Mouse (Mus musculus) regulatory T cell (primary cell): ENCODE measurements at regions not wholly inside any gene's neighbourhood (a gene's known extent, or its start where the extent isn't known, plus 50 kb on each side); places are given as distances from the start of the nearest gene placed in this dataset.

Experiments used
- in situ Hi-C: fragments of 300-600 bp; cut with MboI, MseI; formaldehyde crosslinking; loops from one replicate; pipeline ENCODE4 v1.15.1; 2025; ENCODE audit warnings: high pct_unique_total_duplicates

DNA sequence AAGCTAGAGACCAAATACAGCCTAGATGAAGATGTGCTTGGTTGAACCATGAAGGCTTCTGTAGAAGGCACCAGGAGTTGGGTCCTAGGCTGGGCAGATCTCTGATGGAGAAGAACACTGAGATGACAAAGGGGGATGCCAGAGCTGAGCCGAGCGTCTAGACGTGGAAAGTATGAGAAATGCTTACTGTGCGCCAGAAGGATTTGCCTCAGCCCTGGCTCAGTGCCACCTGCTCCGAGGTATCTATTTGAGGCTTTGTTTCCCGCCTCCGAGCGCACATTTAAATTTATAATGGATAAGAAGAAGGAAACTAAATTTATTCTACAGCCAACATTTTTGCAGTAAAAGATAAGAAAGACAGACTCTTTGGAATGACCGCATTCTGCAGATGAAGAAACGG, 317.2 kb upstream of the Runx1 start:
- in situ Hi-C loops = no loop called here

DNA sequence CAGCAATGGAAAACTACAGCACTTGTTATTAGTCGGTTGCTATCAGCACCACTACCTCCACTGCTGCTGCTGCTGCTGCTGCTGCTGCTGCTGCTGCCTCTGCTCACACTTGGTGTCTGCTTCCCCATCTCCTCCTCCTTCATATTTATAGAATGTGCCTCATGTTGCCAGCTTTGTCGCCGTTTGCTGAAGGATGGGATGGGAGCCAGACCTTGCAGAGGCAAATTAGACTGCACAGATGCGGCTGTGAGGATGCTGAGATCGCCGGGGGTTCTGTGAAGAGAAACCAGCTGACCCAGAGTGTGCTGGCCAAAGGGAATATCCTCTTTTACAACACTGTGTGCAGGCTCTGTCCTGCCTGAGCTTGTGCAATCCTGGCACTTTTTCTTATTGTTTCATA, 316.0 kb upstream of the Runx1 start:
- in situ Hi-C loops = no loop called here

DNA sequence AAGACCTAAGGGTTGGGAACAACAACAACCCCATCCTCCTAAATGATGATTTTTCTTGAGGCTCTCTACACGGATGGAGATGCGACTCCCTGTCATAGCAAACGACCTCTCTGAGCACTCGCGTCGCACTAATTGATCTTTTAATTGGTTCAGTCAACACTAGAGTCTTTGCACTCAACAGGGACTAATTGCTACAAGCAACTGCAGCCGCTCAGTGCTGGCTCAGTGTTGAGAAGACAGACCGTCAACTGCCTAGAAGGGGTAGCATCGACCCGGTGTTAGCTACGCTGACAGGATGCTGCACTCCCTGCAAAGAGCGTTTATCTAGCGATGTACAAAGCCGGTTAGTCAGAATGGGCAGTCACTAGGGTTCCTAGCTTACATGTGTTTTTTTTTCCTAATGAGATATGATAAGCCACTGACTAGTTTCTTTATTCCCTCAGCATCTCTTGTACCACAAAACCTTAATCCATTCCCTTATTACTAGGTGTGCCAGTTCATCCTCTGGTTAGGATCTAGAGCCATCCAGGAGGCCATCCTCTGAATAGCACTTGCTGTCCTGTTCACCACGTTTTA, 314.7 kb upstream of the Runx1 start:
- in situ Hi-C loops = no loop called here

DNA sequence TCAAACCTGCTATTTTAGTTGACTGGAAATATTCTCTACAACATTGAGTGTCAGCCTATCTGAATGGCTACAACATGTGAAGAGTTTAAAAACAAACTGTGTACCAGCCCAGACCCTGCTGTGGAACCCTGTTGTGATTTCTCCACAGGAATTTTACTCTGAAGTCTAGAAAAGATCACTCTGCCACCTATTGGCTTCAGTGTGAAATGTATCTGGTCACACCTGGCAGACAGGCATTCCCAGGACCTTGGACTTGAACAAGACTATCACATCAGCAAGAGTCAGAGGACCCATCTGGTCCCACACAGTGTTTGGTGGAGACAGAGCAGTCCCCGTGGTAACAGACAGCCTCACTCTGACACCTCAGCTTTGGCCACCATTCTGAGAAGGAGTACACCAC, 311.3 kb upstream of the Runx1 start:
- in situ Hi-C loops = no loop called here

DNA sequence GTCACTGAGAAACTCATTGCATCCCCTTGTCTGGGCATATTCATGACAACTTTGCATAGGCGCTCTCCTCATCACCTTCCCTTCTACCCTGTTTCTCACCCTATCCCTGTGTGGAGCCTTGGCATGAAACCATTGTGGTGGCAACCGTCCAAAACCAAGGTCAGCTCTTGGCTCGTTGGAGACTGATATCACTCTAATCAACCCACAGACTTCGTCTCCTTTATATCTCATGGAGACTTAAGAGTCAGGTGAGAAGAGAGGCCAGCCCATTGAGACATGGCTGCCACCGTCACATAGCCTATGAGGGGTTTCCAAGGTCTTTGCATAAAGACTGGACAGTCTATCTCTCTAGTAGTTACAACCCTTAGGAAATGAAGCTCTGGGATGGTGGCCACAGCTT, 305.5 kb upstream of the Runx1 start:
- in situ Hi-C loops = no loop called here

DNA sequence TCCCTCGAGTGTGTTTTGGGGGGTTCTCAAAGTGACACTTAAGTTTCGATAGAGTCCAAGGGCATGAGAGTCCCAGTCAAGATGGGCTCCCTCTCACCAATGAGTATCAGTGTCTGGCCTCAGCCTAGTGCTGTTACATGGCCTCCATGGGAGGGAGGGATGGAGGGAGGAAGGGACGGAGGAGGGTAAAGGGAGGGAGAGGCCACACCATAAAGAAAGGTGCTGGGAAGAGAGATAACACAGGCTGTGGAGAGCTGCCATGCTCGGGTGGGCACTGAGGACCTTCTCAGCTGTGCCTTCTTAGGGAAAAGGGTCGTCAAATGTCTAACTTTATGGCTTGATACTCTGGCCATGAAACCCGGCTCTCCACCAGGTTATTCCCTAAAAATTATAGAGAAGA, 304.7 kb upstream of the Runx1 start:
- in situ Hi-C loops = no loop called here

DNA sequence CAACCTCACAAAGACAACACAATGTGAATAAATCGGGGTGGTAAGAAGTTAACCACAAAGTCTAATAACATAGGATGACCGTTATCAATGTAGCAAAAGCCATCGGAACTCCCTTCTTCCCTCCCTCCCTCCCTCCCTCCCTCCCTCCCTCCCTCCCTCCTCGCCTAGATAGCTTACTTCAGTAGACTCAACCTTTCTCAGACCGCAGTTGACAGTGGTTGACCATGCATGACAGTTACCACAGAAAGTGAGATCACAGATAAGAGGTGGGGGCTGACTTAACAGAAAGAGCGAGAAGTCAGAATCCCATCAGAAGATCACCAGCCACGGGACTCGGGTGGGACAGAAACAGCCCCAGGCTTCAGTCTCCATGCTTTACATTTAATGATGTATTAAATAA, 297.8 kb upstream of the Runx1 start:
- in situ Hi-C loops = no loop called here

DNA sequence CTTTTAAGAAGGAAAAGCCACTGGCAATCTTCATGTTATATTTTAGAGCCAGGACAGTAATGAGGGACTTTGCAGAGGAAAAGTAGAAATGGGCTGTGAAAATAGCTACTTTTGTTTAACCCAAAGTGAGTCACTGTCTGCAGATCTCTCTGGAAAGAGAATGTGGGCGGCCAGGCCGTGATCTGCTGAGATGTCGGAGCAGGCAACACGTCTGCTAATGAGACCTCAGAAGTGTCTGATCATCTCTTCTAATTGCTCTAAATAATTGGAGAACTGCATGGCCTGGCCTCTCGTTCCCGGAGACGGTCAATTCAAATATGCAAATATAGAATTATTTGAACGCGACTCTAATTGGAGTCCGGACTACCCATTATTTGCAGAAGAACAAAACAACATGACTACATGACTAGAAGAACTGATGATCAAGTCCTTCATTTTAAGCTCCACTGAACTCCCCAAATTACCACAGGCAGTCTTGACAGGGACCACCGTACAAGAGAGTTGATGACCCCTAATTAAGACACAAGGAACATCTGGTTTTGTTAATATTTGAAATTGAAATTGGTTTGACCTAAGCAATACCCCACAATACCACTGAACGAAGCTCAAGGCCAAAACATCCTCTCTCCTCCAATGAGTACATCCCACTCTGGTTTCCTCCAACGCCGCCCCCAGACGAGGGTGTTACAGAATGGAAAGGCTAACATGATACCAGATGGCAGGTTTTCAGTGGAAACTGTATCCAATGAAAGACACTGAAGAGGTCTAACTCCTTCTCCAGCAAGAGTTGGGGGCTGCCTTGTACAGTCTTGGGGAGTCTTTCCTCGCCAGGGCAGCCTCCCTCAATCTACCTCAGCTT, 290.4 kb upstream of the Runx1 start:
- in situ Hi-C loops = loop anchor here (5.0 kb wide), 1 partner anchor 36 kb away; no protein-coding TSS in a partner anchor

DNA sequence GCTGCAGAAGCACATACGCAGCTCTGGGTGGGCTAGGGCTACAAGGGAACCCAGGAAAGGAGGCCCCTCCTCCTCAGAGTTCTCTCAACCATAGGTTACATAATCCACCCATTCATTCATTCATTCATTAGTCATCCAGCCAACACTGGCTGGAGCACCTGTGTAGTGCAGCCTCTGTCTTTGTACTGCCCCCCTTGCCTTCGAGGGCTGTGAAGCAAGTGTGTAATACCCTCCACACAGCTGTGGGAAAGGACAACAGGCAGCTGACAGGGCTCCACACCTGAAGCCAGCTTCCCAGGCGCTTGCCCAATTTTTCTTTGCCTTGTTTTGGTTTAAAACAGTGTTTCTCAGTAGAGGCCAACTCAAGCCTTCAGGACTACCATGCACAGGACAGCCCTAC, 285.0 kb upstream of the Runx1 start:
- in situ Hi-C loops = no loop called here

DNA sequence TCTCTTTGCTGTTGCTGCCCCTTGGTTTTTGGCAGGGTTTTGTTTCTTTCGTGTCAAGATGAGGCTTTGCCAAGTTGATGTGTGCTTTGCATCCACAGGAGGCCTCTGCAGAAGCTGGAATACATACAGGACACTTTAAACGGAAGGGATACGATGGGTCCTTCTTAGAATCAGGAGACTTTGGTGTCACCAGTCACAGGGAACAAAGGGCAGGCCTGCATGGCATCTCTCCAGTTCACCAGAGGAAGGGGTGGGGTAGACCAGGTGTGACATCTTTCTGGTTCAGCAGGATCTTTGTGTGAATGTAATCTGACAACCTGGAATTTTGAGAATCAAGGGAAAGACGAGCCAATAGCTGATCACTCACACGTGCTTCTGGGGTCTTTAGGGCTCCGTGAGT, 284.5 kb upstream of the Runx1 start:
- in situ Hi-C loops = no loop called here

DNA sequence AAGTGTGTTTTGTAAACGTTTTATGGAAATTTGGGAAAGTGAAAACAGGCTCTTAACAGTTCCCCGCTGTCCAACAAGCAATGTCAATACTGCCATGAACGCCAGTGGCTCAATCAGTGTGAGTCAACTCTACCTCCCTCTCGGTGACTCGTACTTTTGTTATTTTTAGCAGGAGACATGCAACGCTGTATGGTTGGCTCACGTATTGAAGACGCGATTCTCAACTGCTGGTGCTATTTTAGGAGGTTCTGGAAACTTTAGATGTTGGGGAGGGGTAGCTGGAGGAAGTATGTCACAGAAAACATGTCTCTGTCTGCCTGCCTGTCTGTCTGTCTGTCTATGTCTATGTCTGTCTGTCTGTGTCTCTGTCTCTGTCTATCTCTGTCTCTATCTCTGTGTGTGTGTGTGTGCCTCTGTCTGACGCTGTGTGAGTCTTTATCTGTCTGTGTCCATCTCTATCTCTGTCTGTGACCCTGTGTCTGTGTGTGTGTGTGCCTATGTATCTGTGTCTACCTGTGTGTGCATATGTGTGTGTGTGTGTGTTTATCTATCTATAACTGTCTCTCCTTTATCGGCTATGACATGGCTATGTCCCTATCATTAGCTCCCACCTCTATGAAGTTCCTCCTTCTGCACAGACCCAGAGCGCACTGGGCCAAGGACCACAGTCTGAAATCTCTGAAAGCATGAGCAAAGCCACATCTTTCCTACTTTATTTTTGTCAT, 283.9 kb upstream of the Runx1 start:
- in situ Hi-C loops = no loop called here

DNA sequence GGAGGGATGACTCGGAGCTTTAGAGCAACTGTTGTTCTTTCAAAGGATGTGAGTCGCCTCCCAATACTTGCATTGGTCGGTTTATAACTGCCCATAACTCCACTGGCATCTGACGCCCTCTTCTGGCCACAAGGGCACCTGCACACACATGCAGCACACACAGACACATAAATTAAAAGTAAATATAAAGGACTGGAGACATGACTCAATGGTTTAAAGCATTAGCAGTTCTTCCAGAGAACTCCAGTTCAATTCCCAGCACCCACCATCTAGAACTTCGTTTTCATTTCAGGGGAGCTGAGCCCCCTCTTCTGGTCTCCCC, 281.5 kb upstream of the Runx1 start:
- in situ Hi-C loops = no loop called here

DNA sequence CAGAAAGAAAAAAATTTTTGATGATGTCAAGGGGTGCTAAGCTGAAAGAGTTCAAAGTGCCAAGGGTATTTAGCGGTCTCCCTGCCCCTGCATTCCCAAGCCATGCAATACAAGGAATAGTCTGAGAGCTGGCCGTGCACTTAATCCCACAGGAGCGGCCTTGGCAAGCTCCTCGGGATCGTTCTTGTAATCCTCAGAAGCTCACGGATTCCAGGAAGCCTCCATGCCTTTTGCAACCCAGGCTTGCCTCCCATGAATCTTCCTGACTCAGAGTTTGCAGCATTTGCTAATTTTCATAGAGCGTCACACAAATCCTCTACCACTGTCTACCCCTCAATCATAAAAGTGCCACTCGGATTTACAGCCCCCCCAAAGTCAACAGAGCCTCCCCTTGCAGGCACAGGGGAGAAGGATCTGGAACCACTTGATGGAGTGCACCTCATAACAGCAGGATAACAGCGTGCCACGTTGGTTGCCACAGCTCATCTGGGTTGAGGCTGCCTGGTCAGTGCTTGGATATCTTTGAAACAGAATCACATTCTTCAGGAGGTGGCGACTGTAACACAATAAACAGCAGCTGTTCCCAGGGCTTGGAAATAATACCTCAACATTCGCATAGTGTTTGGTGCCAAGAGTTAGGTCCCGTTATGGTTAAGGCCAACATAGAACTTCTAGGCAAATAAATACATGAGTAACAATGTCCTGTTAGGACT, 281.0 kb upstream of the Runx1 start:
- in situ Hi-C loops = no loop called here

DNA sequence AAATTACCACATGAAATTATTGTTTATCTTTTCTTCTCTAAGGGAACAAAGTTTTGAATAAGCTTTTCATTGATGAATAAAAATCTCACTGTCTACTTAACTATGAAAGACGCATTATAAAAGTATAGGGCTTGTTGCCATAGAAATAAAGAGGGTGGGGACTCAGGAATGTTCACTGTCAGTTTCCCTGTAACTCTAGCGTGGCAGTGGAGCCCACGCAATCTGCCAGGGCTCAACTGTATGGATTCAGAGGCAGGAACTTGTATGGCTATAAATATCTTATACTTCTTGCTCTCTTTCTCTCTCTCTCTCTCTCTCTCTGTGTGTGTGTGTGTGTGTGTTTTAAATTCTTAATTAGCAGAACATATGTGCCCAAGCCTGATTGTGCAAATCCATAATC, 276.2 kb upstream of the Runx1 start:
- in situ Hi-C loops = no loop called here

DNA sequence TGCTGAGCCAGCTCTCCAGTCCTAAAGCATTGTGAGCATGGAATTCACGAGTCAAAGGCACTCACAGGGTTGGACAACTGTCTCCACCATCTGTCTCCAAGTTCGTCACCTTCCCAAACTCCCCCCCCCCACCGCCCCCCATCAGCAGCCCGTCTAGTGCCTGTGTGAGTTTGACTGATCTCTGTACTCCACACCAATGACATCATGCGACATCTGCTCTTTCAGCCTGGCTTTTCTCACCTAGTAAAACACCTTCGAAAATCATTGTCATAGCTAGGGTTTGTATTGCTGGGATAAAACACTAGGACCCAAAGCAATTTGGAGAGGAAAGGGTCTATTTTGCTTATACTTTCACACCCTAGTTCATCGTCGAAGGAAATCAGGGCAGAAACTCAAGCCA, 272.1 kb upstream of the Runx1 start:
- in situ Hi-C loops = no loop called here

DNA sequence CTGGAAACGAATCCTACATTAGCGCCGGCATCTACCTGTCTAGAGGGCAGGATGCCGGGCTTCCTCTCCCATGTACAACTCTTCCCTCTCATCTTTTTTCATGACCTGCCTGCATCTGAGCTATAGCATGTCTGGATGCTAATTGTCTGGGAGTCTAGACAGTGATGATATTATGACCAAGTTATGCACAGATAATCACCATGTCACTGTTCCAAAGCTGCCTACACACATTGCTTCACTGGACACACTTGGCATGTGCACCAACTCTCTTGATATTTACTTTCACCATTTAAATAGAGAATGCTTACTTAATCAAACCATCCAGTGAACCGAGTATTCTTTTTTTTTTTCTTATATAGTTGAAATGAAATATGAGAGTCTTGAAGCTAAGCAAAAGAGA, 270.2 kb upstream of the Runx1 start:
- in situ Hi-C loops = no loop called here

DNA sequence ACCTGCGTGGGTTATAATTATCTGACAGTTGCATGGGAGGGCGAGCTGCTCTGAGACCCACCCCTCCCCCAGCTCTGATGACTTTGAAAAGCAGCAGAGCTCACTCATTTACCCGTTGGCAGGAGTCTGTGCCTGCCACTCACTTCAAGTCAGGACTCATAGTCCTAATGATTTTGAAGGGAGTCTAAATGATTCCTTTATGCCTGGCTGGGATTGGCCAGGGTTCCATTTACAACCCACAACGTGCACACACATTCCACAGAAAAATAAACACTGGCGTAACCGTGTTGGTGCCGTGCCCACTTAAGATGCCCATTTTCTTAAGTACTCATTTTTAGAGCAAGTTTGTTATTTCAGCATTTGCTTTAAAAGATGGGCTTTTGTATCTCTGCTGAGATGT, 266.8 kb upstream of the Runx1 start:
- in situ Hi-C loops = no loop called here

DNA sequence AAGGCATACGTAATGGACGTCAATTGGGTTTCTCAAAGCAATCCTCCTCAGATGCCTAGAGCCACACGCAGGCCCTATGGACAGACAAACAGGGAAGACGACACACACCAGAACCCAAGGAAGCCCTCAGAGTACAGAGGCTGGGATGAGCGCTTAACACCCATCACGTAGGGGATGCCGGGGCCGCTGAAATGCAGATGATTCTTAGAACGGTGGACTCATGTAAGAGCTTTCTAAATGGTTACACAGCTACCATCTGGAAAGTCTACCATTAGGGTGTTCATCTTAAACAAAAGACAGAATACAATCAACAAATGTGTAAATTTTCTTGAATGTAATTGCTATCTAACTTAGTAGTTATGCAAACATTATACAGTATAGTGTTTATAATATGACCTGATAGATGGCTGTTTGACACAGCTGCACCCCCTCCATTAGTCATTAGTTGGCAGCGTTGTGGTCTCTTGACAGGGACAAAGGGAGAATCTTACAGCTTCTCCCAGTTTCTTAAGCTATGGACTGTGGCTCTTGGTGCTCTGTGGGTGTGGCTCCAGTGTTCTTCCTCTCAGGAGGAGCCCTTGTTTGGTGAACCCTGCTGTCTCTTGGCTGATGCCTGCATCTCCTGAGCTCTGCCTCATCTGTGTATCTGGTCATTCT, 259.4 kb upstream of the Runx1 start:
- in situ Hi-C loops = no loop called here

DNA sequence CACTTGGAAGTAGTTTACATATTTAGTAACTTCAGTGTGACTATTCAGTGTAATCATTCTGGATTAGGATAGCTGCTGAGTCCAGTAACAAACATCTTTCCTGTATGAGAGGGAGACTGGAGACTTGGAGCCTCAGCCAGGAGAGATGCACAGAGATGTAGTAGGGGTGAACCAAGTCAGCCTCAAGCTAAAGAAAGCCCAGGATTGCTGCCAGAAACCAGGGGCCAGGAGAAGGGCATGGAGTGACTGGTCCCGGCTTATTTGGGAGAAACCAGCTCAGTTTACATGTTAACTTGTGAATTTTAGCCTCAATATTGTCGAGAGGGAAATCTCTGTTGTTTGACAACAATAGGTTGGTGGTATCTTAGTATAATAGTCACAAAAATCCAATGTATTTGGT, 257.8 kb upstream of the Runx1 start:
- in situ Hi-C loops = no loop called here

DNA sequence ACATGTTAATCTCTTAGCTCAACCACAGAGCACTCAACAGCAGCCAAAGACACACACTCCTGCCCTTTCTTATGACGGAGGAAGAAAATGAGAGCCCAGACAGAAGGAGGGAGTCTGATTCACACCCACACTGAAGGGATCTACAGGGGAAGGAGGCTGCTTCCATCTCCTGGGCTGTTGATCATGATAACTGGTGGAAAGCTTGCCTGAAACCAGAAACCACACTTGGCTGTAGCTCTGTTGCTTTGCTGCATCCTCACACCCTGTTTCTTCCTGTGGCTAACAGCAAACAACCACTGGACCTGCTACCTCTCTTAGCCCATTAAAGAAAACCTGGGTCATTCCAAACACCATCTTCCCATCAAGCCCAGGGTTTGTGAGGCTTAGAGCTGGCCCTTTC, 257.2 kb upstream of the Runx1 start:
- in situ Hi-C loops = no loop called here

DNA sequence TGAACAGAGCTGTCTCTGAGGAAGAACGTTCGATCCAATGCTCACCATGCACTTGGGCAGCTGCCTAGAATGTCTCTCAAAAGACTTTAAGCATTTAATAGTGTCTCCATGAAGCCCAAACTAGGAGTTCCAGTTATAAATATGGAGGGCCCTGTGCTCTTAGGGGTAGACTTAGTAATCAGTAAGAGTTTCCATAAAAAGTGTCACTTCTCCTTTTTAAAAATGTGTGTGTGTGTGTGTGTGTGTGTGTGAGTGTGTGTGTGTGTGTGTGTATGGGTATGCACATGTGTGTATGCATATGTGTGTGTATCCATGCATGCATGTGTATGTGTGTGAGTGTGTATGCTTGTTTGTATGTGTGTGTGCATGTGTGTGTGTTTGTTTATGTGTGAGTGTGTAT, 255.6 kb upstream of the Runx1 start:
- in situ Hi-C loops = no loop called here
